Mouse (Mus musculus) heart, embryonic 16.5 days (tissue): ENCODE results near the gene Piezo1. TPM values are rescaled to one million over a fixed set of nuclear protein-coding genes. Genes with fewer than 3 reads are reported as not detected.

Experiments used
- ATAC-seq: fragments of 200-750 bp; cut with Nextera tagmentation; replicated peaks from 2 replicates; pipeline ENCODE4 v1.8.0; 2017; ENCODE audit warnings: moderate number of reproducible peaks; ENCODE audit not compliant: insufficient read depth, low FRiP score; ENCODE audit errors: extremely low read depth
- H3K27ac ChIP-seq: fragments of 300-500 bp; sonication (generic); 2 replicates; pipeline ENCODE4 v1.5.1; 2014; ENCODE audit warnings: mild to moderate bottlenecking, low read length, control low read depth, moderate library complexity
- H3K27me3 ChIP-seq: fragments of 300-500 bp; sonication (generic); 2 replicates; pipeline ENCODE4 v1.6.1; 2014; ENCODE audit warnings: low read length, mixed read lengths; ENCODE audit not compliant: control insufficient read depth, insufficient read depth
- H3K36me3 ChIP-seq: fragments of 300-500 bp; sonication (generic); 2 replicates; pipeline ENCODE4 v1.6.1; 2014; ENCODE audit not compliant: control insufficient read depth, insufficient read depth
- H3K4me1 ChIP-seq: fragments of 300-500 bp; sonication (generic); 2 replicates; pipeline ENCODE4 v1.6.1; 2014; ENCODE audit warnings: low read length, mixed read lengths; ENCODE audit not compliant: control insufficient read depth, insufficient read depth
- H3K4me2 ChIP-seq: fragments of 300-500 bp; sonication (generic); 2 replicates; pipeline ENCODE4 v1.6.1; 2014; ENCODE audit warnings: low read depth, mild to moderate bottlenecking, control low read depth, low read length
- H3K4me3 ChIP-seq: fragments of 300-500 bp; sonication (generic); 2 replicates; pipeline ENCODE4 v1.5.1; 2014; ENCODE audit warnings: mild to moderate bottlenecking, control low read depth, low read length
- H3K9ac ChIP-seq: fragments of 300-500 bp; sonication (generic); 2 replicates; pipeline ENCODE4 v1.6.1; 2014; ENCODE audit warnings: low read length, control low read depth
- H3K9me3 ChIP-seq: fragments of 300-500 bp; sonication (generic); replicated peaks from 2 replicates; pipeline ENCODE4 v1.6.1; 2016; ENCODE audit warnings: low read length; ENCODE audit not compliant: control insufficient read depth
- WGBS: fragments of 180-500 bp; shearing (Covaris S2); extraction: QIAGEN DNeasy Blood & Tissue Kit; methylation state at CpG from one replicate; pipeline ENCODE4 v1.1.7; 2014; 5-methylcytosine and 5-hydroxymethylcytosine counted together
- polyA plus RNA-seq: library from polyadenylated mRNA; unstranded; fragments of >200 nt; fragmentation: Nextera tagmentation; extraction: Ambion mirVana; gene quantifications from 2 replicates; pipeline ENCODE4 v1.2.1, GENCODE M21; 2015

Gene Piezo1
- polyA plus RNA-seq, 1 experiment from 2014 or later: 13.5 TPM

- ATAC-seq: no peak
- no peaks in the 10 kb centered on the region for H3K9me3 ChIP-seq
- no peak overlapping the region for H3K27ac ChIP-seq
- H3K36me3 ChIP-seq: 0 out of 2 replicates have a peak, but pooled peaks cover 4% of the 10 kb centered on the region
- H3K4me1 ChIP-seq: peaks cover 34% of the 10 kb centered on the region
- WGBS: 60% methylated on average over 11 of the region's 11 CpGs
- H3K27me3 ChIP-seq: peaks cover 8% of the 10 kb centered on the region; the same call in 1 of the 2 replicates
- no peak overlapping the region for H3K4me3 ChIP-seq
- H3K4me2 ChIP-seq: no peak overlapping the region
- H3K9ac ChIP-seq: no peak overlapping the region
Measured at GRCm38 (mm10) chr8:122461473-122462148, 89.5 kb downstream of the Piezo1 start.

DNA sequence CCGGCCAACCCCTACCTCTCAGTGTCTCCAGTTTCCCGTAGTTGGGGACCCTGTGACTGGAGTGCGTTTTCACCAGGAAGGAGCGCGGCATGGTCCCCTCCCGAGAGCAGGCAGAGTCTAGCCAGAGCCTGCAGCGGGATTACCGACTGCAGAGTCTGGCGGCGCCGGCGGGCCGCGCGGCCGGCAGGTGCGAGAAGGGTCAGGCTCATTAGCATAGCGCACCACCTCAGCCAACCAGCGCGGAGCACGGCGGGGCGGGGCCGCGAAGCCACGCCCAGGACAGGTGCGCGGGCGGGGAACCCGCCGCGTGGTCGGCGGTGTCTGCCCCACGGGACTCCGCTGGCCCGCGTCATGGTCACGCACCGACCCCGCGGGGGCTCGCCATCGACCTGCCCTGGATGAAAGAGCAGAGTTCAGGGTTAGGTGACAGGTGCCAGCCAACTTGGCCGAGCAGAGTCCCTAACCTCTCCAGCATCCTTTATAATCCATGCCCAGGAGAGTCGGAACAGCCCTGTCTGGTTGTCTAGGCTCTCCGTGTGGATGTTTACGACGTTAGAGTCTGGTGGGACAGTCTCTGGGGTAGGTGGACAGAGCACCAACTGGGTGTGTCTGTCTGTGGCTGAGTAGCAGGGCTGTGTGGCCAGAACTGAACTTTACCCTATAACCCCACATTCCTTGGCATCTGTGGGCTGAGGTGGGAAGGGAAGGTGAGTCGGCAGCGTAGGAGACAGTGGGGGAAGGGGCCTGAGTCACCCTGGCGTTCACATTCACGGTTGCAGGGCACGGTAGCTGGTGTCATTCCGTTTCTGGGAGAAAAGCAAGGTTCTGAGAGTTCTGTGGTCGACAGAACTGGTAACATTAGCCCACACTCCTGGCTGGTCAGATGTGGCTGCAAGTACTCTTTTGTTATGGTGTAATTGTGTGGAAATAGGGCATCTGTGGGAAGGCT lies 90.3 kb downstream of the Piezo1 start, which contains the start of gene Snai3:
Gene Snai3 (minus strand): TSS at position 210 of the 949 bp plus-strand sequence.
- peaks cover 34% of the 10 kb centered on the region for H3K4me1 ChIP-seq
- ATAC-seq: peak; percentile 66
- 5% methylated on average over 56 of the region's 56 CpGs for WGBS

DNA sequence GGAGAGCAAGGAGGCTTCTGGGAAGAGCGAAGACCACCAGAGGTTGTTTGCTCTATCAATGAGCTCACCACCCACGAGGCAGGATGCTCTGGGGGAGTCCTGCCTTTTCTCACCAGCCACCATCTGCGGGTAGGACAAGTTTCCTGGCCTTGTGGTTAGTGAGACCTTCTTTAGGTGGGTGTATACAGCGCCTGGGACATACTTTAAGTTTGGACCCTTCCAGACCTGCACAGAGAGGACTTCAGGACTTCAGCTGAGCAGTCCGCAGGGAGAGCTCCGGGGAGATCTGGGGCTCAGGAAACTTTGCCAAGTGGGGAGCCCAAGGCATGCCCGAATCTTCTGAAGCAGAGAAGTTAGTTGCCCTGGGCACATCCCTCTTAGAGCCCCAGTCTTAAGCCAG lies 91.1 kb downstream of the Piezo1 start:
- 29% methylated on average over 7 of the region's 7 CpGs for WGBS
- peaks cover 8% of the 10 kb centered on the region; the same call in 1 of the 2 replicates for H3K27me3 ChIP-seq
- peaks cover 34% of the 10 kb centered on the region for H3K4me1 ChIP-seq
- H3K9ac ChIP-seq: peak overlapping the region; percentile 67
- H3K4me2 ChIP-seq: peak overlapping the region; percentile 86
- H3K27ac ChIP-seq: no peak overlapping the region
- no peaks in the 10 kb centered on the region for H3K9me3 ChIP-seq
- peak overlapping the region; percentile 53 for H3K4me3 ChIP-seq
- ATAC-seq: no peak
- H3K36me3 ChIP-seq: no peaks in the 10 kb centered on the region

More for the DNA sequence above, 90.3 kb downstream of the Piezo1 start, which contains the start of gene Snai3:
- Histone ChIP-seq H3K9me3 (no peaks in the 10 kb centered on the region), H3K9ac (peak within 1 kb of the TSS; percentile 67), H3K4me2 (peak within 1 kb of the TSS; percentile 86), H3K4me3 (peak within 1 kb of the TSS; percentile 53), H3K36me3 (0 out of 2 replicates have a peak, but pooled peaks cover 3% of the 10 kb centered on the region), H3K27me3 (peaks cover 8% of the 10 kb centered on the region; the same call in 1 of the 2 replicates), H3K27ac (no peak within 1 kb of the TSS)

GRCm38 (mm10) chr8:122459218-122459900 lies 91.8 kb downstream of the Piezo1 start:
- Histone ChIP-seq H3K9me3 (no peaks in the 10 kb centered on the region), H3K4me1 (peaks cover 34% of the 10 kb centered on the region), H3K36me3 (no peaks in the 10 kb centered on the region), H3K4me3 (no peak overlapping the region), H3K27me3 (peaks cover 8% of the 10 kb centered on the region; the same call in 1 of the 2 replicates), H3K27ac (no peak overlapping the region), H3K9ac (no peak overlapping the region), H3K4me2 (peak overlapping the region; percentile 86; the same call in 1 of the 2 replicates)
- 67% methylated on average over 6 of the region's 6 CpGs for WGBS
- ATAC-seq: no peak

- H3K36me3 ChIP-seq: no peaks in the 10 kb centered on the region
- no peak overlapping the region for H3K4me2 ChIP-seq
- 64% methylated on average over 11 of the region's 11 CpGs for WGBS
- peaks cover 31% of the 10 kb centered on the region for H3K4me1 ChIP-seq
- peaks cover 8% of the 10 kb centered on the region; the same call in 1 of the 2 replicates for H3K27me3 ChIP-seq
- no peak for ATAC-seq
- no peak overlapping the region for H3K27ac ChIP-seq
- no peaks in the 10 kb centered on the region for H3K9me3 ChIP-seq
- no peak overlapping the region for H3K9ac ChIP-seq
- no peak overlapping the region for H3K4me3 ChIP-seq
Measured at GRCm38 (mm10) chr8:122457171-122457570, 94.0 kb downstream of the Piezo1 start.

- no peak overlapping the region for H3K9ac ChIP-seq
- no peaks in the 10 kb centered on the region for H3K36me3 ChIP-seq
- no peak overlapping the region for H3K4me3 ChIP-seq
- no peak for ATAC-seq
- no peak overlapping the region for H3K27ac ChIP-seq
- H3K27me3 ChIP-seq: peaks cover 4% of the 10 kb centered on the region; the same call in 1 of the 2 replicates
- peaks cover 27% of the 10 kb centered on the region for H3K4me1 ChIP-seq
- WGBS: 80% methylated on average over 6 of the region's 6 CpGs
- H3K9me3 ChIP-seq: no peaks in the 10 kb centered on the region
- no peak overlapping the region for H3K4me2 ChIP-seq
Measured at GRCm38 (mm10) chr8:122454409-122454808, 96.7 kb downstream of the Piezo1 start.

DNA sequence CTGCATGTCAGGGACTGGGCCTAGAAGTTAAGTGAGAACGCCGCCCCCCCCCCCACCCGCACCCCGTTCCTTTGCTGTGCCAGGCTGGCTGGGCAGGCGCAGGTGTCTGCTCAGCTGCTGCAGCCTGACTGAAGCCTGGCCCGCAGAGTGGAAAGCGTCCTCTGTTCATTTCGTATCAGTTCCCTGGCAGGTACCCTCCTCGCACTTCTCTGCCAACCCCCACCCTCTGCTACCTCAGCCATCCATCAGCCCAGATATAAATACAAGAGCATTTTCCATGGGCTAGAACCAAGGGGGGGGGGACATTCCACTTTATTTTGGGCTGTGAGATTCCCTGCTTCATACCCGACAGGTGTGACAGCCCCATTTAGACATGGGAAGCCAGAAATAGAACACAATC lies 99.0 kb downstream of the Piezo1 start:
- no peak overlapping the region for H3K9ac ChIP-seq
- no peaks in the 10 kb centered on the region for H3K27me3 ChIP-seq
- no peaks in the 10 kb centered on the region for H3K36me3 ChIP-seq
- H3K4me2 ChIP-seq: no peak overlapping the region; the same call in 1 of the 2 replicates
- no peak overlapping the region for H3K4me3 ChIP-seq
- 47% methylated on average over 9 of the region's 10 CpGs for WGBS
- peak overlapping the region; percentile 98 for H3K27ac ChIP-seq
- ATAC-seq: peak; percentile 65
- H3K9me3 ChIP-seq: no peaks in the 10 kb centered on the region
- peaks cover 27% of the 10 kb centered on the region for H3K4me1 ChIP-seq

DNA sequence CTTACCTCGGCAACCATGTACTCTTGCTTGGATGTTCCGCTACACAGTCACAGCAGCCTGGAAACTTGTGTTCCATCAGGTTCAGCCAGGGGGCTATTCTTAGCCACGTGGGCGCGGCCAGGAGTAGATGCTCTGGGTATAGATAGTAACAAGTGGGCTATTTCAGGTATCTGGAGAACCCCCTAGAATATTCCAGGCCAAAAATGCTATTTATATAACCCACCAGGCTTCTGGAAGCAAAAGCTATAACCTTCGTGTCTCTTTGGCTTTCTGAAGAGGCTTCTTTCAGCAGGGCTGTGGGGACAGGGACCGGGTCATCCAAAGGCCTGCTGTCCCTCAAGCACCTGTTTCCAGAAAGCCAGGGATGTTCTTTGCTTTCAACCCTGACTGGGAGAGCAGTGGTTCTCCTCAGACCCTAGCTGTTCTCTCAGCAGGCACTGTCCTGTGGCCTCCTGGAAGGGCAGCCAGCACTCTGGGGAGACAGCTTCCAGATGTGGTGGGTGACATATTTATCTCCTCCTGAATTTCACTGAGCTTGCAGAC lies 99.9 kb downstream of the Piezo1 start:
- peak; percentile 79 for ATAC-seq
- WGBS: 34% methylated on average over 7 of the region's 7 CpGs
- Histone ChIP-seq H3K4me3 (no peak overlapping the region; the same call in 1 of the 2 replicates), H3K4me2 (peak overlapping the region; percentile 54), H3K4me1 (peaks cover 27% of the 10 kb centered on the region), H3K27me3 (no peaks in the 10 kb centered on the region), H3K9ac (peak overlapping the region; percentile 56), H3K9me3 (no peaks in the 10 kb centered on the region), H3K36me3 (no peaks in the 10 kb centered on the region), H3K27ac (peak overlapping the region; percentile 98)
